Mouse (Mus musculus) erythroblast, embryonic 14.5 days (primary cell): ENCODE measurements around the gene Fxyd5. TPM values are rescaled to one million over a fixed set of nuclear protein-coding genes. Genes with fewer than 3 reads are reported as not detected.

Experiments
- H3K27me3 ChIP-seq: 2 replicates; pipeline ENCODE4 v1.6.1; 2012; ENCODE audit warnings: inconsistent platforms; ENCODE audit not compliant: control insufficient read depth
- H3K36me3 ChIP-seq: 2 replicates; pipeline ENCODE4 v1.6.1; 2012; ENCODE audit warnings: mild to moderate bottlenecking, inconsistent platforms; ENCODE audit not compliant: control insufficient read depth
- H3K4me1 ChIP-seq: 2 replicates; pipeline ENCODE4 v1.6.1; 2012; ENCODE audit warnings: inconsistent platforms; ENCODE audit not compliant: control insufficient read depth
- H3K4me3 ChIP-seq: replicated peaks from 2 replicates; pipeline ENCODE3; 2012; ENCODE audit warnings: moderate library complexity, mild to moderate bottlenecking, inconsistent platforms
- H3K9me3 ChIP-seq: 2 replicates; pipeline ENCODE4 v1.6.1; 2012; ENCODE audit warnings: low read length, inconsistent platforms, mixed read lengths; ENCODE audit not compliant: control insufficient read depth
- GATA1 ChIP-seq: IDR thresholded peaks from 2 replicates; pipeline ENCODE4 v1.6.1; 2012; ENCODE audit warnings: low read length, inconsistent platforms, mixed read lengths
- TAL1 ChIP-seq: IDR thresholded peaks from 3 replicates; pipeline ENCODE4 v1.6.1; 2012; ENCODE audit warnings: low read length, inconsistent platforms, mixed read lengths
- polyA plus RNA-seq: library from polyadenylated mRNA; stranded (reverse); fragments of >175 nt; gene quantifications from 2 replicates; pipeline ENCODE4 v1.2.3, GENCODE M21; 2012

Fxyd5 gene
- polyA plus RNA-seq = 1.2 and 1.7 TPM in 2 replicates

DNA sequence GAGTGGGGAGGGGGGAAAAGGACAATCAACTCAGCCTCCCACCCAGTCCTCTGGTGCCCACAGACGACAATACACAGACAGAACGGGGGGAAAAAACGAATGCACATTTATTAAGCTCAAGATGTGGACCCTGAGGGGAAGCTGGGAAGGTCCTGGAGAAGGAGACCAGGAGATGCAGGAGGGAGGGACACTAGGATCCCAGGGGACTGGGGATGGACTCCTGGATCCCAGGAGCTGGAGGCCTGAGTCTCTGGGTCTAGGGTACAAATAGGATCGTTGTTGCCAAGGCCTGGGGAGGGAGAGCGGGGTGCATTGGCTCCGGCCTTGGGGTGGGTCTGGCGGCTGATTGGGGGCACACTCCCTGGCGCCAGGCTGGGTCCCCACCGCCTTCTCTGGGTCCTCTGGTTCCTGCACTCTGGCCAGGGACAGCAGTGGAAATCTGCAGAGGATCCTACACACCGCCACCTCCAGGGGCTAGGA, at the start of gene Fxyd5:
Gene Fxyd5 (minus strand): TSS at position 51 of the 480 bp plus-strand sequence.
- no peak for TF ChIP-seq TAL1
- TF ChIP-seq GATA1 = no peak
- H3K4me1 ChIP-seq = no peaks in the 10 kb centered on the region
- H3K36me3 ChIP-seq = no peaks in the 10 kb centered on the region
- no peaks in the 10 kb centered on the region for H3K9me3 ChIP-seq
- H3K27me3 ChIP-seq = peaks cover 22% of the 10 kb centered on the region
- H3K4me3 ChIP-seq = no peak within 1 kb of the TSS

DNA sequence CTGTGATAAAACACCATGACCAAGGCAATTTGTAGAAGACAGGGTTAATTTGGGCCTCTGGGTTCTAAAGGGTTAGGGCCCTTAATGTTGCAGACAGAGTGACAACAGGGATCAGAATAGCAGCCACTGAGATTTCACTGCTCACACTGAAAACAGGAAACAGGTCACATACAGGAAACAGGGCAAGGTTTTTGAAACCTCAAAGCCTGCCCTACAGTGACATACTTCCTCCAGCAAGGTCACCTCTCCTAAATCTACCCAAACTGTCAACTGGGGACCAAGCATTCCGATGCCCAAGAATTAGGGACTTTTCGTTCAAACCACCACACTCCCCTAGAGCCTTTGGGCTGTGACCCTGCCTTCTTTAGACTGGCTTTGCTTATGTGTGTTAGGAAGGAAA, 47.4 kb upstream of the Fxyd5 start:
- Histone ChIP-seq H3K27me3 (no peaks in the 10 kb centered on the region), H3K9me3 (no peaks in the 10 kb centered on the region), H3K4me3 (no peak overlapping the region), H3K36me3 (no peaks in the 10 kb centered on the region), H3K4me1 (no peaks in the 10 kb centered on the region)
- no peak for TF ChIP-seq TAL1
- TF ChIP-seq GATA1 = no peak

DNA sequence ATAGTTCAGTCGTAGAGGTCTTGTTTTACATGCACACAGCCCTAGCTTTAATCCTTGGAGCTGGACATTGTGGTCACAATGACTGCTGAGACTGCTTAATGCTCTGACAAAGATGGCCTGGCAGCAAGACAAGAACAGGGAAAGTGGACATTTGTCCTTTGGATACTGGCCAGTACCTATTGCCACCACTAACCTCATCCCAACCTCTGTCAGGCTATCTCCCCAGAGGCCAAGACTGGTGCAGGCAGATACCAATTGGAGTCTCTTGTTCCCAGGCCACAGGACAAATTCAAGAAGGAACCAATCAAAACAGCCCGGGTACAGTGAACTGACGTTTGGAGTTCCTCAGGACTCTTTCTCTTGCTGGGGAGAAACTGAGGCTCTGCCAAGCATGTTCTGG, 45.9 kb upstream of the Fxyd5 start:
- Histone ChIP-seq H3K9me3 (no peaks in the 10 kb centered on the region), H3K4me3 (no peak overlapping the region), H3K4me1 (no peaks in the 10 kb centered on the region), H3K36me3 (no peaks in the 10 kb centered on the region), H3K27me3 (no peaks in the 10 kb centered on the region)
- TF ChIP-seq TAL1 (no peak), GATA1 (no peak)

DNA sequence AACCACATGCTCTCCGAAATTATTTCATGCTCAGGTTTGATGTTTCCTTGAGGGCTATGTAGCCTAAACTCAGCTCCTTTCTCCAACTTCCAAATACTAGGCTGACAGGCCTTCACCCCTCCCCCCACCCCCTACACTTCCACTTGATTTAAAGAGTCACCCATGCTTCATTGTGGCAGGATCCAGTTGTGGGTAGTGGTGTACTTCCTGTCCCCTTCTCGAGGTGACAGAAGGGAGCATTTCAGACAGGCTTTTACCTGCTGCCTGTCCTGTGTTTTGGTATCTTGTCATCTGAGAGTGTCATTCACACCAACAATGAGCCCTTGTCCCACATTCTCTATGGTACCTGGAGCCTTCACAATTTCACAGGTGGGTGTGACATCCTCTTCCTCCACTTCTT, 45.0 kb upstream of the Fxyd5 start:
- Histone ChIP-seq H3K36me3 (no peaks in the 10 kb centered on the region), H3K4me3 (no peak overlapping the region), H3K9me3 (no peaks in the 10 kb centered on the region), H3K27me3 (no peaks in the 10 kb centered on the region), H3K4me1 (no peaks in the 10 kb centered on the region)
- TF ChIP-seq TAL1 (no peak), GATA1 (no peak)

DNA sequence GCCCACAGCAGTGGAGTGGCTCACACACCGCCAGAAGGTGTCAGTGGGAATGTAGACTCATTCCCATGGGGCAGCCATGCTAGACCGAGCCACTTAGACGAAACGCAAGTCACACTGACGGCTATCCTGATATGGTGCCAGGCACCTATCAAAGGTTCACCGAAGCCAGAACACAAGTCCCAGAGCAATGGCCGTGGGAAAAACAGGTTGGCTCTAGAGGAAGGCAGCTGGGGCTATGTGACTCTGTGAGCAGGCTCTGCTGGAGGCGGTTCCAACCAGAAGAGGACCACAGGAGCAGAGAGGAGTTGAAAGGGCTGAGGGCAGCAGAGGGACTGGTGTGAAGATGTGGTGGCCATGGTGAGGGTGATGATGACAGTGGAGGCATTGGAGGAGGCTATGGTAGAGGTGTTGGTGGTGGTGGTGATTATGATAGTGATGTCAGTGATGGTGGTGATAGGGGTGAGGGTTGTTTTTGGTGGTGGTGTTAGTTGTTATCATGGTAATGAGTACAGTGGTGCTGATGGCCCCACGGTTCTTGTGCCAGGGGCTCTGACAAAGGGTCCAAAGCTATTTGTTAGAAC, 44.0 kb upstream of the Fxyd5 start:
- TF ChIP-seq GATA1 = no peak
- no peak for TF ChIP-seq TAL1
- no peak overlapping the region for H3K4me3 ChIP-seq
- no peaks in the 10 kb centered on the region for H3K4me1 ChIP-seq

DNA sequence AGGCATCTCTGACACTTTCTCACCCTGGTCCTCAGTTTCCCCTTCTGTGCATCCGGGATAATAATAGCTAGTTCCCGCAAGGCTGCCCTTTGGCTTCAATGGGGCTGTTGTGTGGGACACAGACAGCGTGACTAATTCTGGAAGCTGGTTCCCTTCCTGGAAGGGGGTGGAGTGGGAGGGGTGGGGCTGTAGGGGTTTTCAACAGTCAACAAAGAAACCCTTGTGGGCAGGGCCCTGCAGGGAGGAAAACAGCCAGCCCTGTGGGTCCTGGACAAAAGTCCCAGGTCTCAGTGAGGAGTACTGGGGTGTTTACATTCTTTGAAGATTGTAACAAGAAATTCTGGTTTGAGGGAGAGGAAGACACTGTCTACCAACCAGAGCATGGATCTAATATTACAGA, 42.9 kb upstream of the Fxyd5 start:
- Histone ChIP-seq H3K27me3 (no peaks in the 10 kb centered on the region), H3K4me1 (no peaks in the 10 kb centered on the region), H3K4me3 (no peak overlapping the region), H3K9me3 (no peaks in the 10 kb centered on the region), H3K36me3 (no peaks in the 10 kb centered on the region)
- TF ChIP-seq GATA1 (no peak), TAL1 (no peak)

More for the DNA sequence above, 44.0 kb upstream of the Fxyd5 start:
- Histone ChIP-seq H3K36me3 (no peaks in the 10 kb centered on the region), H3K9me3 (no peaks in the 10 kb centered on the region), H3K27me3 (no peaks in the 10 kb centered on the region)

DNA sequence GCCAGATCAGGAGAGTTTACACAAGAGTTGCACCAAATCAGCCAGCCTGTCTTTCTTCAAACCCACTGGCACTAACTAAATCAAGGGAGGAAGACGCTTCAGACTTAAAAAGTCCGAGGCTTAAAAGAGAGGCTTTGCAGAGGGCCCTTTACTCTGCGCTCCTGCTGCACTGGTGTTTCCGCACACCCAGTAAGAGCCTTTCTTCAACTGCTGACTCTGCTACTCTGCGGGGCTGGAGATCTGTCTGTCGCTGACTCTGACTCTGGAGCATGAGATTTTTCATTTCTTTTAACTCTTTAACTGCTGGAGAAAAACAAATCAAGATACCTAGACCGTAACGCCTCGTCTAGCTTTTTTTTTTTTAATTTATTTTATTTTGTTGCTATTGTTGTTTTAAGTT, 41.9 kb upstream of the Fxyd5 start:
- Histone ChIP-seq H3K36me3 (no peaks in the 10 kb centered on the region), H3K4me3 (no peak overlapping the region), H3K9me3 (no peaks in the 10 kb centered on the region), H3K4me1 (no peaks in the 10 kb centered on the region), H3K27me3 (no peaks in the 10 kb centered on the region)
- no peak for TF ChIP-seq GATA1
- TF ChIP-seq TAL1 = no peak

DNA sequence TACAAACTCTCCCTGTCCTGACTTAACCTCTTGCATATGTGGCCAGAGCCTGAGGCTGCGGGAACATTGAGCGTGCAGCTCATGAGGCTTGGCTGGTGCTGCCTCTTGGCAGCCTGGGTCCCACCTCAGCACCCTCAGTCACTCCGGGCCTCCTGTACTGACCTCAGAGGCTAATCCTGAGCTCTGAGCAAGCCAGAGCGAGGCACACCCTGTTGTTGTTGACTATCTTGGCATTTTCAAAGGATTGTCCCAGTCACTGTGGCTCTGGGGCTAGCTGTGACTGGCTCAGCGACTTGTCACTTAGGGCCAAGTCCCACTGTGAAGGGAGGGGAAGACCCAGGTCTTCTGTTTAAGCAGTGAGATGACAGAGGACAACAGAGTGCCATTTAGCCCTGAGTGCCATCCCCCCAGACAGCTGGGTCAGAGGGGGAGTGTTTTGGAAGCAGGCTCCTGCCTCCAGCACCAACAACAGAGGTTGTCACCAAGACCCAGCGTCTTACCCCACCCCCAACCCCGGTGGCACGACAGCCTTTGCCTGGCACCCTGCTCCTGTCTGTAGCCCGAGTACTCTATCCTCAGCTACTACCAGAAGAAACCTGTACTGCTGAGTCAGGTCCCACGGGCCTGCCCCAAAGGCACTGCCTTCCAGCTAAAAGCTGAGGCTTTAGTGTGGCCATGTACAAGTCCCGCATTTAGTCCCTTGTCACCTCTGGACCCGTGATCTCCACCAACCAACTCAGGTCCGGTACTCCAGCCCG, 40.7 kb upstream of the Fxyd5 start:
- no peaks in the 10 kb centered on the region for H3K9me3 ChIP-seq
- no peaks in the 10 kb centered on the region for H3K4me1 ChIP-seq
- no peak overlapping the region for H3K4me3 ChIP-seq
- H3K36me3 ChIP-seq = no peaks in the 10 kb centered on the region
- H3K27me3 ChIP-seq = no peaks in the 10 kb centered on the region
- no peak for TF ChIP-seq GATA1
- no peak for TF ChIP-seq TAL1

DNA sequence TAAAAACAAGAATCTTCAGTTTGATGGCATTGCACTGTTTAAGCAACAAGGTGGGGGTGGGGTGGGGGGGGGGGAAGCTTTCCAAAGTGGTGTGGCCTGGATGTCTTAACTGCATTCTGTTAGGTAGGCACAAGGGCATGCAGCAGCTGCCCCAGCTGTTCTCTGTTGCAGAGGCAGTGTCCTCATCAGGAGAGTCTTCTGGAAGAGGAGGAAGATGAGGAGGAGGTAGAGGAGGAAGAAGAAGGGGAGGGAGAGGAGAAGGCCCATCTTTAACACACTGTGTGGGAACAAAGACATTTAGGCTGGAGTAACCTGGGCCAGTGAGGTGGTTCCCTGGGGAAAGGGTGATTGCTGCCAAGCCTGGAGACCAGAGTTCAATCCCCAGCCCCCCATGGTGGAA, 39.8 kb upstream of the Fxyd5 start:
- Histone ChIP-seq H3K4me3 (no peak overlapping the region), H3K36me3 (no peaks in the 10 kb centered on the region), H3K4me1 (no peaks in the 10 kb centered on the region), H3K27me3 (no peaks in the 10 kb centered on the region), H3K9me3 (no peaks in the 10 kb centered on the region)
- TF ChIP-seq TAL1 (no peak), GATA1 (no peak)

DNA sequence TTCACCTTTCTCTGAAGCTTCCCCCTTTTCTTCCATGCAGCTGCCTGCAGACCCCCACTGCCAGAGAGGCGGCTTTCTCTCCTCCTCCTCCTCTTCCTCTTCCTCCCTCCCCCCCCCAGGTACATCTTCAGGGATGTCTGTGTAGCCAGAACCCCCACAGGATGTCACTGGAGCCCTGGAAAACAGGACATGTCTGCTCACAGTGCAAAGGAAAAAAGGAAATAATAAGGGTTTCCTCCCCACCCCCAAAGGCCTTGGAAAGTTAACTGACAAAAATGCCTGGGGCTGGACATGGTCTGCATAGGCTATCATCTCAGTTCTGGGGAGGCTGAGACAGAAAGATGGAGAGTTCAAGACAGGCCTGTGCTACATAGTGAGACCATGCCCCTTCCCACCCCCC, 38.8 kb upstream of the Fxyd5 start:
- no peaks in the 10 kb centered on the region for H3K36me3 ChIP-seq
- H3K4me3 ChIP-seq = no peak overlapping the region
- no peaks in the 10 kb centered on the region for H3K27me3 ChIP-seq
- H3K4me1 ChIP-seq = no peaks in the 10 kb centered on the region
- TF ChIP-seq TAL1 (no peak), GATA1 (no peak)
- no peaks in the 10 kb centered on the region for H3K9me3 ChIP-seq
